In genomic region chr16:91632439-91632838, GRCm38 (mm10) we compare ENCODE assay signal across 19 mouse cellular contexts. TPM values are rescaled to one million over a fixed set of nuclear protein-coding genes. Genes with fewer than 3 reads are reported as not detected.
DNase-seq lines count a peak whose midpoint lies in the region; ATAC-seq and TF ChIP-seq lines count a peak whose summit lies in the region.
"Had no signal": no experiment of that assay in that cellular context is flagged by ENCODE, and none has a peak within 500 bp of the region (broad histone marks: within the 10 kb centered on the region; RNA-seq: fewer than 3 reads in every experiment).

No protein-coding gene starts in this region.

- no peak overlapping the region for H3K9ac ChIP-seq in lung, embryonic 14.5 days
- H3K9ac ChIP-seq: hindbrain, embryonic 15.5 days; intestine, embryonic 15.5 days; limb, embryonic 15.5 days had no signal

- ATAC-seq in lung, embryonic 14.5 days (ENCODE audit: insufficient read depth): peak; percentile 75; the same call in 1 of the 2 replicates
- ATAC-seq: intestine, embryonic 15.5 days had no signal

- WGBS in lung, embryonic 14.5 days: 50% methylated on average over 5 of the region's 5 CpGs

- no peak overlapping the region for H3K4me2 ChIP-seq in lung, embryonic 14.5 days
- H3K4me2 ChIP-seq: hindbrain, embryonic 15.5 days; intestine, embryonic 15.5 days; limb, embryonic 15.5 days; midbrain, embryonic 11.5 days had no signal

- DNase-seq in lung, embryonic 14.5 days: peak; percentile 79
- DNase-seq in lung, postnatal 25 days (ENCODE audit: low spot score): no peak
- peak; percentile 86 for DNase-seq in adrenal gland, adult 2 months
- peak; percentile 78 for DNase-seq in adrenal gland, postnatal 25 days
- peak; percentile 31 to 82 for DNase-seq in lung, postnatal 4 days
- DNase-seq in layer of hippocampus, postnatal 14 days (ENCODE audit: low spot score in 2 of 2): no peak
- DNase-seq in embryo, embryonic 10 days (ENCODE audit: low spot score): no peak
- DNase-seq: gastrocnemius, postnatal 25 days; heart, adult 2 months; heart, postnatal 4 days; layer of hippocampus, postnatal 36 days; right cerebral cortex, adult 18-20 months; thymus, postnatal 36 days had no signal

- no peaks in the 10 kb centered on the region for H3K27me3 ChIP-seq in lung, embryonic 14.5 days (ENCODE audit: insufficient read depth, low read length)
- H3K27me3 ChIP-seq: hindbrain, embryonic 15.5 days; intestine, embryonic 15.5 days; limb, embryonic 15.5 days had no signal

- H3K4me1 ChIP-seq in lung, embryonic 14.5 days (ENCODE audit: insufficient read depth): no peaks in the 10 kb centered on the region
- H3K4me1 ChIP-seq: hindbrain, embryonic 15.5 days; intestine, embryonic 15.5 days; limb, embryonic 15.5 days had no signal

- no peak overlapping the region for H3K4me3 ChIP-seq in lung, embryonic 14.5 days (ENCODE audit: low read depth, low read length)
- H3K4me3 ChIP-seq: heart, adult 2 months; hindbrain, embryonic 15.5 days; intestine, embryonic 15.5 days; limb, embryonic 15.5 days had no signal

- peaks cover 87% of the 10 kb centered on the region for H3K36me3 ChIP-seq in lung, embryonic 14.5 days (ENCODE audit: insufficient read depth)

- H3K27ac ChIP-seq in lung, embryonic 14.5 days (ENCODE audit: low read depth): no peak overlapping the region
- H3K27ac ChIP-seq: heart, adult 2 months; hindbrain, embryonic 15.5 days; intestine, embryonic 15.5 days; limb, embryonic 15.5 days; macrophage; stomach, postnatal 0 days had no signal

- no peak for TF ChIP-seq CTCF in lung, embryonic 14.5 days (IDR thresholded peaks at IDR 0.05; ENCODE audit: low read depth)

- no peaks in the 10 kb centered on the region for H3K9me3 ChIP-seq in lung, embryonic 14.5 days (ENCODE audit: low read depth, low read length)
- H3K9me3 ChIP-seq: hindbrain, embryonic 15.5 days; intestine, embryonic 15.5 days; limb, embryonic 15.5 days had no signal

RNA-seq across cellular contexts. Expression of gene Dnajc28, which starts 13.6 kb away (rescaled TPM):
- 2.5 and 2.7 TPM in 2 replicates for polyA plus RNA-seq in lung, embryonic 14.5 days (2014; fragmentation: Nextera tagmentation; extraction: Ambion mirVana)
- total RNA-seq in adrenal gland, adult 2 months (2021): 10 to 100 TPM; 10.3 to 16.6 TPM
- 0.64 and 0.70 TPM in 2 replicates for polyA plus RNA-seq in adrenal gland, adult 2 months (2012; rRNA removed)
- total RNA-seq in adrenal gland, postnatal 25 days (2021): 14.5 and 17.1 TPM in 2 replicates
- total RNA-seq in layer of hippocampus, postnatal 14 days (2021): 1 to 10 TPM; 5.0 to 6.5 TPM

RNA-seq across cellular contexts. Expression of gene Gart, which starts 14.3 kb away (rescaled TPM):
- 113 and 129 TPM in 2 replicates for polyA plus RNA-seq in lung, embryonic 14.5 days (2014; fragmentation: Nextera tagmentation; extraction: Ambion mirVana)
- total RNA-seq in adrenal gland, adult 2 months (2021): 100 to 1,000 TPM; 112 to 114 TPM
- polyA plus RNA-seq in adrenal gland, adult 2 months (2012; rRNA removed): 15.8 and 22.5 TPM in 2 replicates
- 90.8 and 124 TPM in 2 replicates for total RNA-seq in adrenal gland, postnatal 25 days (2021)
- 10 to 100 TPM; 45.7 to 56.7 TPM for total RNA-seq in layer of hippocampus, postnatal 14 days (2021)

RNA-seq across cellular contexts. Expression of gene Son, which starts 14.9 kb away (rescaled TPM):
- polyA plus RNA-seq in lung, embryonic 14.5 days (2014; fragmentation: Nextera tagmentation; extraction: Ambion mirVana): 149 and 155 TPM in 2 replicates
- total RNA-seq in adrenal gland, adult 2 months (2021): 100 to 1,000 TPM; 190 to 239 TPM
- 104 and 109 TPM in 2 replicates for polyA plus RNA-seq in adrenal gland, adult 2 months (2012; rRNA removed)
- 297 and 334 TPM in 2 replicates for total RNA-seq in adrenal gland, postnatal 25 days (2021)
- 100 to 1,000 TPM; 224 to 256 TPM for total RNA-seq in layer of hippocampus, postnatal 14 days (2021)

RNA-seq across cellular contexts. Expression of gene Tmem50b, which starts 34.8 kb away (rescaled TPM):
- 33.1 and 37.2 TPM in 2 replicates for polyA plus RNA-seq in lung, embryonic 14.5 days (2014; fragmentation: Nextera tagmentation; extraction: Ambion mirVana)
- total RNA-seq in adrenal gland, adult 2 months (2021): 10 to 100 TPM; 60.0 to 62.2 TPM
- 27.4 and 34.4 TPM in 2 replicates for polyA plus RNA-seq in adrenal gland, adult 2 months (2012; rRNA removed)
- 57.9 and 58.3 TPM in 2 replicates for total RNA-seq in adrenal gland, postnatal 25 days (2021)
- total RNA-seq in layer of hippocampus, postnatal 14 days (2021): 100 to 1,000 TPM; 126 to 142 TPM

RNA-seq across cellular contexts. Expression of gene Donson, which starts 56.1 kb away (rescaled TPM):
- 34.4 and 35.9 TPM in 2 replicates for polyA plus RNA-seq in lung, embryonic 14.5 days (2014; fragmentation: Nextera tagmentation; extraction: Ambion mirVana)
- total RNA-seq in adrenal gland, adult 2 months (2021): 1 to 10 TPM; 4.6 to 5.3 TPM
- polyA plus RNA-seq in adrenal gland, adult 2 months (2012; rRNA removed): 5.6 and 7.7 TPM in 2 replicates
- 8.7 and 16.7 TPM in 2 replicates for total RNA-seq in adrenal gland, postnatal 25 days (2021)
- total RNA-seq in layer of hippocampus, postnatal 14 days (2021): 10 to 100 TPM; 24.6 TPM

Comparison
In these comparisons a context has a peak if more than half of its experiments do, and no peak if none do; other contexts are left out.
1. DNase-seq: peak in lung, embryonic 14.5 days (single experiment), adrenal gland, adult 2 months (single experiment), adrenal gland, postnatal 25 days (single experiment) and lung, postnatal 4 days (2 of 2); none in lung, postnatal 25 days (single experiment), layer of hippocampus, postnatal 14 days (0 of 2) and embryo, embryonic 10 days (single experiment).